Mouse (Mus musculus): ENCODE data around the gene Rasl12.

- TF ChIP-seq EP300 (IDR thresholded peaks at IDR 0.05; ENCODE audit: low read depth) (no peak), CTCF (IDR thresholded peaks at IDR 0.05; ENCODE audit: low read depth) (no peak)
Measured at GRCm38 (mm10) chr9:65391613-65391964, 6.7 kb upstream of the Rasl12 start, which contains the start of gene Kbtbd13.
